20 mouse cellular contexts compared by ENCODE assay signal in genomic region chr6:143116779-143117178, GRCm38 (mm10). TPM values are rescaled to one million over a fixed set of nuclear protein-coding genes. Genes with fewer than 3 reads are reported as not detected.
A peak's percentile ranks its signal among the peaks of the same experiment; 100 is the strongest.
DNase-seq lines count a peak whose midpoint lies in the region; ATAC-seq and TF ChIP-seq lines count a peak whose summit lies in the region.
"Had no signal": no experiment of that assay in that cellular context is flagged by ENCODE, and none has a peak within 500 bp of the region (broad histone marks: within the 10 kb centered on the region; RNA-seq: fewer than 3 reads in every experiment).

No protein-coding gene starts in this region.

- DNase-seq in testis, postnatal 10 days (ENCODE audit: low spot score), result peak; percentile 25
- DNase-seq in testis, postnatal 14 days (ENCODE audit: low spot score), result no peak
- DNase-seq in ES-CJ7 (ENCODE audit: low read depth, low spot score), result peak; percentile 49
- DNase-seq in urinary bladder, postnatal 25 days (ENCODE audit: low spot score), result no peak
- DNase-seq: adrenal gland, adult 8-10 months; adrenal gland, postnatal 14 days; adrenal gland, postnatal 36 days; cerebellum, adult 11-12 months; cerebellum, adult 2 months; cerebellum, adult 9-10 months; cerebellum, postnatal 10 days; cerebellum, postnatal 25 days; forebrain, postnatal 0 days had no signal

- H3K4me1 ChIP-seq in ES-Bruce4 (ENCODE audit: control insufficient read depth, insufficient read depth, low read length), result peaks cover 12% of the 10 kb centered on the region
- H3K4me1 ChIP-seq: embryonic facial prominence, embryonic 12.5 days; forebrain, embryonic 13.5 days; forebrain, embryonic 15.5 days had no signal

- H3K36me3 ChIP-seq in ES-Bruce4 (ENCODE audit: control insufficient read depth, insufficient read depth, low read length, poor library complexity, severe bottlenecking), result no peaks in the 10 kb centered on the region
- H3K36me3 ChIP-seq: embryonic facial prominence, embryonic 10.5 days; embryonic facial prominence, embryonic 12.5 days; forebrain, embryonic 15.5 days had no signal

- no peak overlapping the region for H3K4me3 ChIP-seq in ES-Bruce4 (ENCODE audit: low read depth, low read length)
- H3K4me3 ChIP-seq: embryonic facial prominence, embryonic 10.5 days; embryonic facial prominence, embryonic 12.5 days; forebrain, embryonic 13.5 days; forebrain, embryonic 15.5 days had no signal

- H3K9me3 ChIP-seq in ES-Bruce4 (replicated peaks; ENCODE audit: control insufficient read depth, insufficient read depth, low read length, poor library complexity, severe bottlenecking), result no peaks in the 10 kb centered on the region
- H3K9me3 ChIP-seq: embryonic facial prominence, embryonic 12.5 days; forebrain, embryonic 15.5 days had no signal

- ATAC-seq in granulocyte monocyte progenitor cell, adult 5-6 weeks (replicated peaks; ENCODE audit: poor library complexity, severe bottlenecking), result no peak
- ATAC-seq: activated CD4-positive, CD25-positive, alpha-beta regulatory T cell, adult 4 months; forebrain, embryonic 13.5 days; forebrain, embryonic 15.5 days; forebrain, postnatal 0 days had no signal

- no peaks in the 10 kb centered on the region for H3K27me3 ChIP-seq in ES-Bruce4 (ENCODE audit: control insufficient read depth, insufficient read depth, low read length, poor library complexity, severe bottlenecking)
- H3K27me3 ChIP-seq: embryonic facial prominence, embryonic 12.5 days; forebrain, embryonic 13.5 days; forebrain, embryonic 15.5 days had no signal

- H3K27ac ChIP-seq in ES-Bruce4 (ENCODE audit: insufficient read depth, low read length), result peak overlapping the region; percentile 7
- H3K27ac ChIP-seq: embryonic facial prominence, embryonic 10.5 days; embryonic facial prominence, embryonic 12.5 days; forebrain, embryonic 13.5 days; forebrain, embryonic 15.5 days had no signal

- TF ChIP-seq POLR2A in ES-Bruce4 (IDR thresholded peaks at IDR 0.05; ENCODE audit: insufficient read depth, low read length), result no peak

- TF ChIP-seq EP300 in ES-Bruce4 (IDR thresholded peaks at IDR 0.05; ENCODE audit: insufficient read depth, low read depth, low read length), result 0 out of 2 replicates have a peak, but pooled peaks have one; percentile 36

- no peak overlapping the region for H3K9ac ChIP-seq in ES-Bruce4 (ENCODE audit: low read depth, poor library complexity, severe bottlenecking)
- H3K9ac ChIP-seq: embryonic facial prominence, embryonic 12.5 days; forebrain, embryonic 13.5 days; forebrain, embryonic 15.5 days; forebrain, postnatal 0 days had no signal

- TF ChIP-seq CTCF in ES-Bruce4 (IDR thresholded peaks at IDR 0.05; ENCODE audit: low read depth, low read length), result no peak

RNA-seq across cellular contexts. Expression of gene C2cd5, which starts 16.8 kb away (rescaled TPM):
- polyA plus RNA-seq in ES-Bruce4 (2011; ENCODE audit: insufficient read depth, insufficient read length, low read depth, missing spikeins), result 49.6 and 57.2 TPM in 2 replicates
- 80.3 and 105 TPM in 2 replicates for total RNA-seq in granulocyte monocyte progenitor cell, adult 5-6 weeks (2014; fragmentation: Nextera tagmentation)
- 50.8 and 51.8 TPM in 2 replicates for total RNA-seq in granulocyte monocyte progenitor cell, adult 5-6 weeks (2017)

RNA-seq across cellular contexts. Expression of gene Etnk1, which starts 50.2 kb away (rescaled TPM):
- polyA plus RNA-seq in ES-Bruce4 (2011; ENCODE audit: insufficient read depth, insufficient read length, low read depth, missing spikeins), result 140 and 149 TPM in 2 replicates
- total RNA-seq in granulocyte monocyte progenitor cell, adult 5-6 weeks (2014; fragmentation: Nextera tagmentation), result 38.0 and 47.4 TPM in 2 replicates
- 54.0 and 54.3 TPM in 2 replicates for total RNA-seq in granulocyte monocyte progenitor cell, adult 5-6 weeks (2017)

Comparison
In these comparisons a context has a peak if more than half of its experiments do, and no peak if none do; other contexts are left out.
1. DNase-seq: peak in testis, postnatal 10 days (single experiment) and ES-CJ7 (single experiment); none in testis, postnatal 14 days (single experiment) and urinary bladder, postnatal 25 days (single experiment).